Mouse (Mus musculus) liver, adult 2 months (tissue): ENCODE data around the gene Elp5. TPM values are rescaled to one million over a fixed set of nuclear protein-coding genes. Genes with fewer than 3 reads are reported as not detected.

ENCODE experiments used
- DNase-seq: peaks from one replicate; pipeline ENCODE4 v3.0.0-alpha.2; 2011; ENCODE audit warnings: low read depth, low spot score; ENCODE audit errors: extremely low read depth
- H3K27ac ChIP-seq: fragments of 200-500 bp; replicated peaks from 2 replicates; pipeline ENCODE4 v1.5.1; 2012; ENCODE audit warnings: low read depth, mild to moderate bottlenecking, control low read depth, inconsistent platforms, low read length; ENCODE audit not compliant: insufficient read depth
- H3K27me3 ChIP-seq: fragments of 200-500 bp; 2 replicates; pipeline ENCODE4 v1.6.1; 2012; ENCODE audit warnings: mild to moderate bottlenecking, moderate library complexity, low read length, inconsistent platforms; ENCODE audit not compliant: control insufficient read depth, insufficient read depth
- H3K36me3 ChIP-seq: fragments of 200-500 bp; 2 replicates; pipeline ENCODE4 v1.6.1; 2012; ENCODE audit warnings: low read length, inconsistent platforms; ENCODE audit not compliant: control insufficient read depth, insufficient read depth
- H3K4me1 ChIP-seq: fragments of 200-500 bp; 2 replicates; pipeline ENCODE4 v1.6.1; 2011; ENCODE audit warnings: low read length; ENCODE audit not compliant: control insufficient read depth, insufficient read depth
- H3K4me3 ChIP-seq: fragments of 200-500 bp; 2 replicates; pipeline ENCODE4 v1.5.1; 2011; ENCODE audit warnings: low read depth, mild to moderate bottlenecking, control low read depth, low read length, moderate library complexity; ENCODE audit not compliant: insufficient read depth
- H3K79me2 ChIP-seq: fragments of 200-500 bp; 2 replicates; pipeline ENCODE4 v1.6.1; 2012; ENCODE audit warnings: inconsistent platforms, mild to moderate bottlenecking, low read length, moderate library complexity; ENCODE audit not compliant: control insufficient read depth, insufficient read depth
- H3K9ac ChIP-seq: fragments of 200-500 bp; 2 replicates; pipeline ENCODE4 v1.6.1; 2012; ENCODE audit warnings: low read depth, mild to moderate bottlenecking, control low read depth, inconsistent platforms, low read length
- CTCF ChIP-seq: fragments of 200-500 bp; IDR thresholded peaks from 2 replicates; pipeline ENCODE4 v1.5.1; 2011; ENCODE audit warnings: low read depth, low read length, control low read depth
- POLR2A ChIP-seq: fragments of 200-500 bp; IDR thresholded peaks from 2 replicates; pipeline ENCODE4 v1.6.1; 2011; ENCODE audit warnings: low read length, control low read depth; ENCODE audit not compliant: insufficient read depth; ENCODE audit errors: extremely low read depth
- WGBS: fragments of 180-500 bp; shearing (Covaris S2); methylation state at CpG from one replicate; pipeline ENCODE4 v1.1.7; 2018; 5-methylcytosine and 5-hydroxymethylcytosine counted together
- polyA plus RNA-seq: library from polyadenylated mRNA; depleted of rRNA; stranded (reverse); fragments of >200 nt; gene quantifications from 2 replicates; pipeline ENCODE4 v1.2.3, GENCODE M21; 2012; rRNA removed
- total RNA-seq: library from RNA; depleted of rRNA; stranded (reverse); fragments of >200 nt; gene quantifications from 2 replicates; pipeline ENCODE4 v1.2.3, GENCODE M21; 2014; rRNA removed

The Elp5 gene
- total and polyA plus RNA-seq, 2 experiments, result 19.5 to 30.8 TPM

DNA sequence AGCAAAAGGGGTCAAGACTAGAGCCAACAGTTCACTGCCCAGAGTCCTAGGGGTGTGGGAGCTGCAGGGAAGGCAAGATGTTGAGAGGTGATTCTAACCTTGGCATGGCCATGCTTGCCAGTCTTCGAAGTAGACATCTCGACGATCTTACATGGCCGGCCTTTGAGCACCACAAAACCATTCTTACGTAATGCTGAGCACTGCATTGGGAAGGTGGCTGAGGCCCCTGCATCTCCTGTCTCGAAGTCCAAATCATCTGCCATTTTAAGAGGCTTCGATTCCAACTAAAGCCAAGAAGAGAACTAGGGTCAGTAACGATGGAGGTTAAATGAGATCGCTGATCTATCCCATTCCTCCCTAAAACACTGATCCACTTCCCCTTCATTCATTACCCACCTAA, 63.3 kb downstream of the Elp5 start:
- 0 out of 2 replicates have a peak overlapping the region, but pooled peaks have one; percentile 1 for H3K27ac ChIP-seq
- no peaks in the 10 kb centered on the region for H3K27me3 ChIP-seq
- no peak overlapping the region for H3K9ac ChIP-seq
- no peak for TF ChIP-seq CTCF
- no peak for TF ChIP-seq POLR2A
- H3K4me3 ChIP-seq, result no peak overlapping the region
- peaks cover 17% of the 10 kb centered on the region for H3K4me1 ChIP-seq
- peaks cover 11% of the 10 kb centered on the region for H3K79me2 ChIP-seq
- 47% methylated on average over 9 of the region's 9 CpGs for WGBS
- peaks cover 24% of the 10 kb centered on the region for H3K36me3 ChIP-seq
- DNase-seq, result no peak

Other genes with a start within 250 kb of the Elp5 start
Only the 30 nearest of the 36 such genes appear.
- gene Chrnb1, start 186.6 kb downstream of the Elp5 start, total RNA-seq, result 0.46 and 0.54 TPM in 2 replicates
- 0.28 and 0.35 TPM in 2 replicates for gene Chrnb1, start 186.6 kb downstream of the Elp5 start, polyA plus RNA-seq
- 0.18 and 0.20 TPM in 2 replicates for gene Fgf11, start 180.7 kb downstream of the Elp5 start, total RNA-seq
- 0.33 and 0.34 TPM in 2 replicates for gene Fgf11, start 180.7 kb downstream of the Elp5 start, polyA plus RNA-seq
- gene Tmem102, start 176.9 kb downstream of the Elp5 start, total RNA-seq, result 2.3 and 2.4 TPM in 2 replicates
- 13.5 and 15.7 TPM in 2 replicates for gene Tmem102, start 176.9 kb downstream of the Elp5 start, polyA plus RNA-seq
- not detected in 2 replicates for gene Gm39566, start 167.2 kb downstream of the Elp5 start, total RNA-seq
- not detected in 2 replicates for gene Gm39566, start 167.2 kb downstream of the Elp5 start, polyA plus RNA-seq
- not detected in 2 replicates for gene Spem2, start 164.1 kb downstream of the Elp5 start, total RNA-seq
- gene Spem2, start 164.1 kb downstream of the Elp5 start, polyA plus RNA-seq, result not detected in 2 replicates
- not detected in 2 replicates for gene Spem1, start 160.3 kb downstream of the Elp5 start, total RNA-seq
- gene Spem1, start 160.3 kb downstream of the Elp5 start, polyA plus RNA-seq, result 0.09 TPM in 1 of 2 replicates, not detected in the other
- gene Nlgn2, start 144.7 kb downstream of the Elp5 start, total RNA-seq, result 0.18 and 0.34 TPM in 2 replicates
- gene Nlgn2, start 144.7 kb downstream of the Elp5 start, polyA plus RNA-seq, result 0.93 and 1.9 TPM in 2 replicates
- 326 and 353 TPM in 2 replicates for gene Tmem256, start 144.0 kb downstream of the Elp5 start, total RNA-seq
- gene Tmem256, start 144.0 kb downstream of the Elp5 start, polyA plus RNA-seq, result 284 and 370 TPM in 2 replicates
- gene Plscr3, start 136.1 kb downstream of the Elp5 start, total RNA-seq, result 1.5 and 2.6 TPM in 2 replicates
- 18.5 and 19.3 TPM in 2 replicates for gene Plscr3, start 136.1 kb downstream of the Elp5 start, polyA plus RNA-seq
- 0.07 and 0.18 TPM in 2 replicates for gene Tnk1, start 123.8 kb downstream of the Elp5 start, total RNA-seq
- gene Tnk1, start 123.8 kb downstream of the Elp5 start, polyA plus RNA-seq, result 0.17 TPM in 2 replicates
- gene Tmem95, start 104.5 kb downstream of the Elp5 start, total RNA-seq, result not detected in 2 replicates
- gene Tmem95, start 104.5 kb downstream of the Elp5 start, polyA plus RNA-seq, result not detected in 2 replicates
- gene Kctd11, start 101.1 kb downstream of the Elp5 start, total RNA-seq, result 0.65 and 1.0 TPM in 2 replicates
- gene Kctd11, start 101.1 kb downstream of the Elp5 start, polyA plus RNA-seq, result 0.68 and 1.6 TPM in 2 replicates
- gene Acap1, start 87.0 kb downstream of the Elp5 start, total RNA-seq, result 1.2 and 1.9 TPM in 2 replicates
- gene Acap1, start 87.0 kb downstream of the Elp5 start, polyA plus RNA-seq, result 2.3 and 3.3 TPM in 2 replicates
- 0.13 and 0.18 TPM in 2 replicates for gene 2810408A11Rik, start 81.5 kb downstream of the Elp5 start, total RNA-seq
- gene 2810408A11Rik, start 81.5 kb downstream of the Elp5 start, polyA plus RNA-seq, result 0.06 and 0.11 TPM in 2 replicates
- 10.1 and 14.0 TPM in 2 replicates for gene Neurl4, start 81.4 kb downstream of the Elp5 start, total RNA-seq
- 12.6 and 20.7 TPM in 2 replicates for gene Neurl4, start 81.4 kb downstream of the Elp5 start, polyA plus RNA-seq
- 7.0 and 8.5 TPM in 2 replicates for gene Gps2, start 68.6 kb downstream of the Elp5 start, total RNA-seq
- gene Gps2, start 68.6 kb downstream of the Elp5 start, polyA plus RNA-seq, result 32.3 and 41.0 TPM in 2 replicates
- gene Eif5a, start 60.6 kb downstream of the Elp5 start, total RNA-seq, result 321 and 404 TPM in 2 replicates
- gene Eif5a, start 60.6 kb downstream of the Elp5 start, polyA plus RNA-seq, result 374 and 408 TPM in 2 replicates
- not detected in 2 replicates for gene Ybx2, start 46.7 kb downstream of the Elp5 start, total RNA-seq
- 0.20 TPM in 1 of 2 replicates, not detected in the other for gene Ybx2, start 46.7 kb downstream of the Elp5 start, polyA plus RNA-seq
- 0.60 and 0.83 TPM in 2 replicates for gene Slc2a4, start 34.3 kb downstream of the Elp5 start, total RNA-seq
- gene Slc2a4, start 34.3 kb downstream of the Elp5 start, polyA plus RNA-seq, result 0.39 and 0.58 TPM in 2 replicates
- 0.20 and 0.37 TPM in 2 replicates for gene Cldn7, start 17.7 kb downstream of the Elp5 start, total RNA-seq
- gene Cldn7, start 17.7 kb downstream of the Elp5 start, polyA plus RNA-seq, result 0.26 and 0.46 TPM in 2 replicates
- gene Ctdnep1, start 1.4 kb downstream of the Elp5 start, total RNA-seq, result 6.6 and 13.4 TPM in 2 replicates
- 39.1 and 45.3 TPM in 2 replicates for gene Ctdnep1, start 1.4 kb downstream of the Elp5 start, polyA plus RNA-seq
- 175 and 176 TPM in 2 replicates for gene Gabarap, start 8.6 kb upstream of the Elp5 start, total RNA-seq
- 430 and 476 TPM in 2 replicates for gene Gabarap, start 8.6 kb upstream of the Elp5 start, polyA plus RNA-seq
- gene Phf23, start 13.3 kb upstream of the Elp5 start, total RNA-seq, result 8.0 and 8.5 TPM in 2 replicates
- 8.8 and 12.1 TPM in 2 replicates for gene Phf23, start 13.3 kb upstream of the Elp5 start, polyA plus RNA-seq
- 2.8 TPM in 2 replicates for gene Dvl2, start 18.1 kb upstream of the Elp5 start, total RNA-seq
- 3.7 and 4.5 TPM in 2 replicates for gene Dvl2, start 18.1 kb upstream of the Elp5 start, polyA plus RNA-seq
- 314 and 344 TPM in 2 replicates for gene Acadvl, start 32.9 kb upstream of the Elp5 start, total RNA-seq
- gene Acadvl, start 32.9 kb upstream of the Elp5 start, polyA plus RNA-seq, result 302 and 314 TPM in 2 replicates
- 0.37 and 1.0 TPM in 2 replicates for gene Dlg4, start 34.4 kb upstream of the Elp5 start, total RNA-seq
- 1.1 and 1.3 TPM in 2 replicates for gene Dlg4, start 34.4 kb upstream of the Elp5 start, polyA plus RNA-seq
- 531 and 680 TPM in 2 replicates for gene Asgr1, start 71.6 kb upstream of the Elp5 start, total RNA-seq
- gene Asgr1, start 71.6 kb upstream of the Elp5 start, polyA plus RNA-seq, result 730 and 786 TPM in 2 replicates
- gene Asgr2, start 110.1 kb upstream of the Elp5 start, total RNA-seq, result 166 and 194 TPM in 2 replicates
- 212 and 216 TPM in 2 replicates for gene Asgr2, start 110.1 kb upstream of the Elp5 start, polyA plus RNA-seq
- 0.27 TPM in 1 of 2 replicates, not detected in the other for gene Mgl2, start 147.8 kb upstream of the Elp5 start, total RNA-seq
- gene Mgl2, start 147.8 kb upstream of the Elp5 start, polyA plus RNA-seq, result 0.06 and 0.09 TPM in 2 replicates
- gene Clec10a, start 173.7 kb upstream of the Elp5 start, total RNA-seq, result 0.55 and 0.67 TPM in 2 replicates
- gene Clec10a, start 173.7 kb upstream of the Elp5 start, polyA plus RNA-seq, result 0.27 and 0.95 TPM in 2 replicates